Mouse (Mus musculus): ENCODE measurements around the gene Trpm2.

DNA sequence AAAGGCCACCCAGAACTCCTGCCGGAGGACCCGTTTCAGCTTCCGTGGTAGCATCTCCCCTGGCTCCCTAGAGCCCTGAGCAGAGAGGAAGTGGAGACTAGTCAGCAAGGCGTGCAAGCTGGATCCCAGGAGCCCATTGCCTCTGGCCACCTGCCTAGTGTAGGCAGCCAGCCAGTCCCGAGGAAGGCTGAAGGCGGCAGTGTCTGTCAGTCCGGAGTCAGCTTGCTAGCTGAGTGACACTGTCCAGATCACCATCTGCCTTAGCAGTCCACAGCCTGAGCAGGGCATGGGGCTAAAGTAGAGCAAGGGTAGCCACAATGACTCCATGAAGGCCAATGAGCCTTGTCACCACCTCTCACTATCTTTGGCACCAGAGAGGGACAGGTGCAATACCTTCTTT lies 57.8 kb downstream of the Trpm2 start:
- TF ChIP-seq CTCF (IDR thresholded peaks at IDR 0.05; ENCODE audit: low read depth) (no peak), EP300 (IDR thresholded peaks at IDR 0.05; ENCODE audit: low read depth) (no peak)
